Mouse (Mus musculus) liver, embryonic 14.5 days (tissue): Measurements from ENCODE around the gene Cntnap4. TPM values are rescaled to one million over a fixed set of nuclear protein-coding genes. Genes with fewer than 3 reads are reported as not detected.

ENCODE experiments used
- ATAC-seq: fragments of 200-750 bp; cut with Nextera tagmentation; 2 replicates; pipeline ENCODE4 v1.8.0; 2017; ENCODE audit warnings: moderate number of reproducible peaks, mild to moderate bottlenecking, moderate library complexity; ENCODE audit not compliant: insufficient read depth
- DNase-seq, 3 experiments: peaks; one replicate each; pipeline ENCODE4 v3.0.0-alpha.2; 2012 to 2013; ENCODE audit warnings: low read depth in 3 of 3, low spot score in 3 of 3
- H3K27ac ChIP-seq: fragments of 300-500 bp; sonication (generic); 2 replicates; pipeline ENCODE4 v1.5.1; 2014; ENCODE audit warnings: moderate library complexity, mild to moderate bottlenecking, control low read depth, inconsistent platforms
- H3K27me3 ChIP-seq: fragments of 300-500 bp; sonication (generic); 2 replicates; pipeline ENCODE4 v1.6.1; 2014; ENCODE audit warnings: mild to moderate bottlenecking, low read length, moderate library complexity; ENCODE audit not compliant: control insufficient read depth, insufficient read depth
- H3K36me3 ChIP-seq: fragments of 300-500 bp; sonication (generic); replicated peaks from 2 replicates; pipeline ENCODE4 v1.6.1; 2014; ENCODE audit warnings: low read depth; ENCODE audit not compliant: control insufficient read depth, insufficient read depth
- H3K4me1 ChIP-seq, 2 experiments: fragments of 200-500 bp in 1 of 2; fragments of 300-500 bp in 1 of 2; sonication (generic) in 1 of 2; replicated peaks; 2 replicates each; pipeline ENCODE4 v1.6.1; 2012 to 2014; ENCODE audit warnings: antibody characterized with exemption in 1 of 2, inconsistent platforms in 1 of 2, low read length in 1 of 2; ENCODE audit not compliant: control insufficient read depth in 2 of 2, insufficient read depth in 2 of 2
- H3K4me2 ChIP-seq: fragments of 300-500 bp; sonication (generic); 2 replicates; pipeline ENCODE4 v1.6.1; 2014; ENCODE audit warnings: low read depth, mild to moderate bottlenecking, control low read depth, moderate library complexity
- H3K4me3 ChIP-seq, 2 experiments: fragments of 200-500 bp in 1 of 2; fragments of 300-500 bp in 1 of 2; sonication (generic) in 1 of 2; 2 replicates each; pipeline ENCODE4 v1.5.1; 2012 to 2014; ENCODE audit warnings: low read depth in 2 of 2, low read length in 2 of 2, mild to moderate bottlenecking in 2 of 2, control low read depth in 1 of 2, inconsistent platforms in 1 of 2, moderate library complexity in 1 of 2; ENCODE audit not compliant: insufficient read depth in 1 of 2
- H3K9ac ChIP-seq: fragments of 300-500 bp; sonication (generic); replicated peaks from 2 replicates; pipeline ENCODE4 v1.6.1; 2014; ENCODE audit warnings: mild to moderate bottlenecking, control low read depth, moderate library complexity
- H3K9me3 ChIP-seq: fragments of 300-500 bp; sonication (generic); 2 replicates; pipeline ENCODE4 v1.6.1; 2016; ENCODE audit warnings: low read length, mixed read lengths; ENCODE audit not compliant: control insufficient read depth
- CTCF ChIP-seq: IDR thresholded peaks from 2 replicates; pipeline ENCODE4 v1.5.1; 2016; ENCODE audit warnings: antibody characterized with exemption, low read depth, control low read depth
- EP300 ChIP-seq: IDR thresholded peaks from 2 replicates; pipeline ENCODE4 v1.6.1; 2016; ENCODE audit warnings: antibody characterized with exemption, low read depth
- WGBS: fragments of 180-500 bp; shearing (Covaris S2); extraction: QIAGEN DNeasy Blood & Tissue Kit; methylation state at CpG from one replicate; pipeline ENCODE4 v1.1.7; 2014; ENCODE audit not compliant: insufficient replicate concordance; 5-methylcytosine and 5-hydroxymethylcytosine counted together
- polyA plus RNA-seq, 2 experiments: library from polyadenylated mRNA; depleted of rRNA in 1 of 2; stranded (reverse) in 1 of 2; unstranded in 1 of 2; fragments of >200 nt; fragmentation: Nextera tagmentation in 1 of 2; extraction: Ambion mirVana in 1 of 2; gene quantifications; 2 replicates each; pipeline versions ENCODE4 v1.2.1 to v1.2.3; 2012 to 2014

Cntnap4 gene
- polyA plus RNA-seq, 2 experiments = 0.01 TPM; not detected in 1

DNA sequence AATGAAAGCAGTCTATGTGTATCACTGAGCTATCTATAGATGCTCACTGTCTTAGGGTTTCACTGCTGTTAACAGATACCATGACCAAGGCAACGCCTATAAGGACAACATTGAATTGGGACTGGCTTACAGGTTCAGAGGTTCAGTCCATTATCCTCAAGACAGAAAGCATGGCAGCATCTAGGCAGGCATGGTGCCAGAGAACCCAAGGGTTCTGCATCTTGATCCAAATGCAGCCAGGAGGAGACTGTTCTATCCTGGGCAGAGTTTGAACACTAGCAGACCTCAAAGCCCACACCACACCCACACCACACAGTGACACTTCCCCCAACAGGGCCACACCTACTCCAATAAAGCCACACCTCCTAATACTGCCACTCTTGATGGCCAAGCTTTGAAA, 31.3 kb downstream of the Cntnap4 start:
- ATAC-seq (no peak), DNase-seq (no peak)
- Histone ChIP-seq H3K4me1 (no peaks in the 10 kb centered on the region), H3K4me2 (no peak overlapping the region), H3K27ac (no peak overlapping the region), H3K9me3 (no peaks in the 10 kb centered on the region), H3K4me3 (no peak overlapping the region), H3K9ac (no peak overlapping the region), H3K27me3 (no peaks in the 10 kb centered on the region), H3K36me3 (no peaks in the 10 kb centered on the region)
- TF ChIP-seq EP300 = no peak
- TF ChIP-seq CTCF = no peak
- 18% methylated on average over 1 of the region's 1 CpGs for WGBS

DNA sequence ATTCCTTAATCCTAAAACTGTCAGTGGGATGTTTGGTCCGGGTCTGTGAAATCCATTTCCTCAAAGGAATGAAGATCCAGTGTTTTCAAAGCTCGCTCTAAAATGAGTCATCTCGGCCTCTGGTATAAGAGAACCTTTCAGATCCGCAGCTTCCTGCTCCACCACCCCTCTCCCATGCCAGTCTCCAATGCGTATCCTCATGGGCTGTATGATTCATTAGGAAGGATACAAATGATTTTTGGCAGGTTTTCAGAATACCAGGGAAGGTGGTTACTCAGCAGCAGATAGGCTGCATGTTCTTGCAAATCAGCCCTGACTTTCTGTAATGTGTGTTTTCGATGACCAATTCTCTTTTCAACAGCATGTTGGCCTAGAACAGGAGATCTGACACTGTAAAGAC, 40.3 kb downstream of the Cntnap4 start:
- H3K4me3 ChIP-seq = no peak overlapping the region
- WGBS = 58% methylated on average over 6 of the region's 6 CpGs
- H3K9me3 ChIP-seq = no peaks in the 10 kb centered on the region
- no peaks in the 10 kb centered on the region for H3K36me3 ChIP-seq
- ATAC-seq (no peak), DNase-seq (no peak)
- no peak overlapping the region for H3K27ac ChIP-seq
- no peaks in the 10 kb centered on the region for H3K27me3 ChIP-seq
- H3K4me1 ChIP-seq = no peaks in the 10 kb centered on the region
- no peak overlapping the region for H3K9ac ChIP-seq
- H3K4me2 ChIP-seq = no peak overlapping the region
- TF ChIP-seq EP300 = no peak

DNA sequence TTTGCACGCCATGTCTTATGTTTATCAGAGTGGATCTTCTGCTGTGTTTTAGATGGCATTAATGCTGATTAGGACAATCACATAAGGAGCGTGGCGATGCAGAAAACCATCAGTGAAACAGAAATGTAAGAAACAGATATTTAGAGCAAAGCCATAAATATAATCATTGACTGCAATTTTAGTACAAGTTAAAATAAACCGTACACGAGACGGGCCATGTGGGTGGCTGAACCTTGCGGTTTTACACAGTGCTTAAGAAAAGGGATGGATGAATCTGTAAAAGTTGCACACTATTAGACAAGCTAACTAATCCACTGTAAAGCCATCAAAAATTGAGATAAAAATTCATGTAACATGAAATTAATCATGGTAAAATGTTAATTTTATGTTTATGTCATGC, 58.9 kb downstream of the Cntnap4 start:
- TF ChIP-seq EP300 (no peak), CTCF (no peak)
- 74% methylated on average over 7 of the region's 7 CpGs for WGBS
- no peak for DNase-seq
- Histone ChIP-seq H3K27ac (no peak overlapping the region), H3K4me2 (no peak overlapping the region), H3K4me1 (no peaks in the 10 kb centered on the region), H3K9me3 (no peaks in the 10 kb centered on the region), H3K4me3 (no peak overlapping the region), H3K9ac (no peak overlapping the region), H3K36me3 (no peaks in the 10 kb centered on the region), H3K27me3 (no peaks in the 10 kb centered on the region)
- ATAC-seq = no peak

DNA sequence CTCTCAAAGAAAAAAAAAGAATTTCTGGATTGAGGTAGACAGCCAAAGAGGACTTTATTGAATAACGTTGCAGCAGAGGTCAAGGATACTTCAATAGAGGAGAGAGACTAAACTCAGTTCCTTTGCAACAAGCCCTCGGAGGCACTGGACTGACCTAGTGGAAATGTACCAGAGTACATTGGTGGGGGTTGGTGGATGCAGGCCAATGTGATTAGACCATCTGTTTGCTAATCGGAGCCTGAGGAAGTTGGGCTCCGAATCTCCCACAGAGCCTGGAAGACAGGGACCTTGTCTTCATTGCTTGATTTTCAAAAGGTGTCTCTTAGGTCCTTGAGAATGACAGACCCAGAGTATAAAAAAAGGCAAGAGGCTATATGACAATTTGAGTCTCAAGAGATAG, 82.8 kb downstream of the Cntnap4 start:
- ATAC-seq (no peak), DNase-seq (no peak)
- Histone ChIP-seq H3K27me3 (no peaks in the 10 kb centered on the region), H3K36me3 (no peaks in the 10 kb centered on the region), H3K4me3 (no peak overlapping the region), H3K27ac (no peak overlapping the region), H3K4me1 (no peaks in the 10 kb centered on the region), H3K9me3 (no peaks in the 10 kb centered on the region), H3K4me2 (no peak overlapping the region), H3K9ac (no peak overlapping the region)
- TF ChIP-seq EP300 = no peak
- no peak for TF ChIP-seq CTCF
- 63% methylated on average over 4 of the region's 4 CpGs for WGBS

DNA sequence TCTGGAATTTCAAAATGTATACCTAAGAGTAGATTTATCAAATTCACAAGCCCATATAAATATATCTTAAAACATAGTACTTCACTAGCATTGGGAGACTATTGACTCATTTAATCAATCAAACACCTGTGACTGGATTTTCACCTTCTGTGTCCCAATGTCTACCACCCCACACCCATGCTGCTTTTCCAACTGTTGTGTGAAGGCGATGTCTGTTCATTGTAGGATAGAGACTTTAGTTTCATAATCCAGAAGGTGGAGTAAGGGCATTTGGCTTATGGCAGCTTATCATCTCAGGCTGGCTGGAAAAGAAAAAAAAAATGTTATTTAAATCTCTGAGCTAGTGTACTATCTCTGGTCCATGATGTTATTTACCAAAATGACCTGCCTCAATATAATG, 83.4 kb downstream of the Cntnap4 start:
- TF ChIP-seq CTCF (no peak), EP300 (no peak)
- Histone ChIP-seq H3K9me3 (no peaks in the 10 kb centered on the region), H3K4me1 (no peaks in the 10 kb centered on the region), H3K27me3 (no peaks in the 10 kb centered on the region), H3K9ac (no peak overlapping the region), H3K4me2 (no peak overlapping the region), H3K4me3 (no peak overlapping the region), H3K27ac (no peak overlapping the region), H3K36me3 (no peaks in the 10 kb centered on the region)
- no peak for DNase-seq
- no peak for ATAC-seq
- 61% methylated on average over 1 of the region's 1 CpGs for WGBS

DNA sequence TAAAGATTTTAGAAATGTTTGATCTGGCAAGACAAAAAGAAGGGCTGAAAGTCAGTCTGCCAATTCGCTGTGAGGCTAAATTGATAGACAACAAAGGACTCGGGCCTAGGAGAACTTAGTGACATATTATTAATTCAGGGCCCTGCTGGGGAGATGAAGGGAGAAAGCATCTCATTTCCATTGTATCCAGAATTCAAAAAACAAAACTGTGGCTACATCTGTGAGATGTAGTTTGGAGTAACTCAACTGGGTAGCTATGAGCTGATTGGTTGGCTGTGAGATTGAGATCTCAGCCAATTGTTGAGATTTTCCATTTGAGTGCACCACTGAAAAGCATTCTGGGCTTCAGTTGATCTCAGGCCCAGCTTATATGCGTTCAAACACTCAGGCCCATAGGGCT, 84.2 kb downstream of the Cntnap4 start:
- no peak for DNase-seq
- Histone ChIP-seq H3K9me3 (no peaks in the 10 kb centered on the region), H3K27ac (no peak overlapping the region), H3K9ac (no peak overlapping the region), H3K27me3 (no peaks in the 10 kb centered on the region), H3K4me3 (no peak overlapping the region), H3K4me2 (no peak overlapping the region), H3K36me3 (no peaks in the 10 kb centered on the region), H3K4me1 (no peaks in the 10 kb centered on the region)
- TF ChIP-seq CTCF (no peak), EP300 (no peak)
- ATAC-seq = no peak
- WGBS = 45% methylated on average over 3 of the region's 3 CpGs
